Mouse (Mus musculus) kidney, embryonic 15.5 days (tissue): ENCODE measurements at regions not wholly inside any gene's neighbourhood (a gene's known extent, or its start where the extent isn't known, plus 50 kb on each side); places are given as distances from the start of the nearest gene placed in this dataset.

Experiments used
- ATAC-seq: fragments of 200-750 bp; cut with Nextera tagmentation; replicated peaks from 2 replicates; pipeline ENCODE4 v1.8.0; 2017; ENCODE audit warnings: moderate TSS enrichment; ENCODE audit not compliant: low FRiP score
- H3K27ac ChIP-seq: fragments of 300-500 bp; sonication (generic); 2 replicates; pipeline ENCODE4 v1.5.1; 2015; ENCODE audit warnings: mild to moderate bottlenecking, inconsistent platforms
- H3K27me3 ChIP-seq: fragments of 300-500 bp; sonication (generic); 2 replicates; pipeline ENCODE4 v1.6.1; 2015; ENCODE audit warnings: inconsistent platforms
- H3K36me3 ChIP-seq: fragments of 300-500 bp; sonication (generic); 2 replicates; pipeline ENCODE4 v1.6.1; 2015; ENCODE audit warnings: inconsistent platforms
- H3K4me1 ChIP-seq: fragments of 300-500 bp; sonication (generic); 2 replicates; pipeline ENCODE4 v1.6.1; 2015; ENCODE audit warnings: inconsistent platforms
- H3K4me2 ChIP-seq: fragments of 300-500 bp; sonication (generic); 2 replicates; pipeline ENCODE4 v1.6.1; 2015; ENCODE audit warnings: moderate library complexity, mild to moderate bottlenecking, inconsistent platforms
- H3K4me3 ChIP-seq: fragments of 300-500 bp; sonication (generic); replicated peaks from 2 replicates; pipeline ENCODE4 v1.5.1; 2015; ENCODE audit warnings: mild to moderate bottlenecking, inconsistent platforms
- H3K9ac ChIP-seq: fragments of 300-500 bp; sonication (generic); 2 replicates; pipeline ENCODE4 v1.6.1; 2015; ENCODE audit warnings: mild to moderate bottlenecking, inconsistent platforms
- H3K9me3 ChIP-seq: fragments of 300-500 bp; sonication (generic); replicated peaks from 2 replicates; pipeline ENCODE4 v1.6.1; 2016; ENCODE audit warnings: inconsistent platforms
- WGBS: fragments of 180-500 bp; shearing (Covaris S2); methylation state at CpG from one replicate; pipeline ENCODE4 v1.1.7; 2015; ENCODE audit warnings: mixed read lengths; 5-methylcytosine and 5-hydroxymethylcytosine counted together

- ATAC-seq, result no peak
- H3K4me3 ChIP-seq, result no peak overlapping the region
- no peaks in the 10 kb centered on the region for H3K36me3 ChIP-seq
- no peaks in the 10 kb centered on the region for H3K27me3 ChIP-seq
- H3K9me3 ChIP-seq, result no peaks in the 10 kb centered on the region
- WGBS, result 71% methylated on average over 2 of the region's 2 CpGs
- H3K4me1 ChIP-seq, result peaks cover 11% of the 10 kb centered on the region
- no peak overlapping the region for H3K9ac ChIP-seq
- no peak overlapping the region for H3K4me2 ChIP-seq
- H3K27ac ChIP-seq, result no peak overlapping the region
Measured at GRCm38 (mm10) chr6:31319431-31319830, 79.1 kb upstream of the Mkln1 start.

- WGBS, result 58% methylated on average over 3 of the region's 3 CpGs
- no peaks in the 10 kb centered on the region for H3K36me3 ChIP-seq
- H3K4me2 ChIP-seq, result no peak overlapping the region
- H3K27ac ChIP-seq, result no peak overlapping the region
- no peaks in the 10 kb centered on the region for H3K9me3 ChIP-seq
- no peak overlapping the region for H3K4me3 ChIP-seq
- ATAC-seq, result no peak
- peaks cover 11% of the 10 kb centered on the region for H3K4me1 ChIP-seq
- no peak overlapping the region for H3K9ac ChIP-seq
- H3K27me3 ChIP-seq, result no peaks in the 10 kb centered on the region
Measured at GRCm38 (mm10) chr6:31320141-31320830, 78.2 kb upstream of the Mkln1 start.

- Histone ChIP-seq H3K27ac (no peak overlapping the region), H3K9ac (no peak overlapping the region), H3K9me3 (no peaks in the 10 kb centered on the region), H3K4me2 (no peak overlapping the region), H3K27me3 (no peaks in the 10 kb centered on the region), H3K4me3 (no peak overlapping the region), H3K4me1 (peaks cover 11% of the 10 kb centered on the region), H3K36me3 (no peaks in the 10 kb centered on the region)
- ATAC-seq, result no peak
- 69% methylated on average over 7 of the region's 7 CpGs for WGBS
Measured at GRCm38 (mm10) chr6:31321066-31321846, 77.3 kb upstream of the Mkln1 start.

GRCm38 (mm10) chr6:31321902-31322301, 76.6 kb upstream of the Mkln1 start:
- Histone ChIP-seq H3K4me2 (no peak overlapping the region), H3K9me3 (no peaks in the 10 kb centered on the region), H3K4me3 (no peak overlapping the region), H3K27ac (no peak overlapping the region), H3K9ac (no peak overlapping the region), H3K4me1 (peaks cover 11% of the 10 kb centered on the region), H3K27me3 (no peaks in the 10 kb centered on the region), H3K36me3 (no peaks in the 10 kb centered on the region)
- no peak for ATAC-seq
- WGBS, result 58% methylated on average over 10 of the region's 10 CpGs

- Histone ChIP-seq H3K4me2 (no peak overlapping the region), H3K9ac (no peak overlapping the region), H3K4me3 (no peak overlapping the region), H3K27me3 (no peaks in the 10 kb centered on the region), H3K9me3 (no peaks in the 10 kb centered on the region), H3K36me3 (no peaks in the 10 kb centered on the region), H3K4me1 (peaks cover 4% of the 10 kb centered on the region), H3K27ac (no peak overlapping the region)
- 76% methylated on average over 9 of the region's 9 CpGs for WGBS
- no peak for ATAC-seq
Measured at GRCm38 (mm10) chr6:31323228-31324190, 75.0 kb upstream of the Mkln1 start.

GRCm38 (mm10) chr6:31324717-31325116, 73.8 kb upstream of the Mkln1 start:
- H3K36me3 ChIP-seq, result no peaks in the 10 kb centered on the region

GRCm38 (mm10) chr6:31325621-31326020, 72.9 kb upstream of the Mkln1 start:
- Histone ChIP-seq H3K4me1 (no peaks in the 10 kb centered on the region), H3K9me3 (no peaks in the 10 kb centered on the region), H3K36me3 (no peaks in the 10 kb centered on the region), H3K27ac (no peak overlapping the region), H3K9ac (no peak overlapping the region), H3K4me2 (no peak overlapping the region), H3K27me3 (no peaks in the 10 kb centered on the region), H3K4me3 (no peak overlapping the region)
- 56% methylated on average over 1 of the region's 1 CpGs for WGBS
- no peak for ATAC-seq

More at GRCm38 (mm10) chr6:31324717-31325116, 73.8 kb upstream of the Mkln1 start:
- Histone ChIP-seq H3K27me3 (no peaks in the 10 kb centered on the region), H3K9ac (no peak overlapping the region), H3K4me2 (no peak overlapping the region), H3K9me3 (no peaks in the 10 kb centered on the region), H3K4me3 (no peak overlapping the region), H3K4me1 (no peaks in the 10 kb centered on the region), H3K27ac (no peak overlapping the region)
- no peak for ATAC-seq
- 60% methylated on average over 6 of the region's 6 CpGs for WGBS

GRCm38 (mm10) chr6:31330327-31330726, 68.2 kb upstream of the Mkln1 start:
- Histone ChIP-seq H3K9me3 (no peaks in the 10 kb centered on the region), H3K27ac (no peak overlapping the region), H3K4me3 (no peak overlapping the region), H3K4me1 (no peaks in the 10 kb centered on the region), H3K4me2 (no peak overlapping the region), H3K27me3 (no peaks in the 10 kb centered on the region), H3K9ac (no peak overlapping the region), H3K36me3 (no peaks in the 10 kb centered on the region)
- WGBS, result 78% methylated on average over 7 of the region's 7 CpGs
- ATAC-seq, result no peak

GRCm38 (mm10) chr6:31330868-31331267, 67.7 kb upstream of the Mkln1 start:
- no peak overlapping the region for H3K9ac ChIP-seq
- H3K4me1 ChIP-seq, result no peaks in the 10 kb centered on the region
- H3K27me3 ChIP-seq, result no peaks in the 10 kb centered on the region
- no peak overlapping the region for H3K4me2 ChIP-seq
- 91% methylated on average over 3 of the region's 3 CpGs for WGBS
- no peaks in the 10 kb centered on the region for H3K36me3 ChIP-seq
- no peak for ATAC-seq
- no peak overlapping the region for H3K4me3 ChIP-seq
- H3K9me3 ChIP-seq, result no peaks in the 10 kb centered on the region
- H3K27ac ChIP-seq, result no peak overlapping the region

- H3K9me3 ChIP-seq, result no peaks in the 10 kb centered on the region
- H3K36me3 ChIP-seq, result no peaks in the 10 kb centered on the region
- H3K9ac ChIP-seq, result no peak overlapping the region
- H3K27ac ChIP-seq, result no peak overlapping the region
- WGBS, result 79% methylated on average over 6 of the region's 6 CpGs
- H3K4me1 ChIP-seq, result no peaks in the 10 kb centered on the region
- no peaks in the 10 kb centered on the region for H3K27me3 ChIP-seq
- H3K4me2 ChIP-seq, result no peak overlapping the region
- H3K4me3 ChIP-seq, result no peak overlapping the region
- no peak for ATAC-seq
Measured at GRCm38 (mm10) chr6:31332254-31332653, 66.3 kb upstream of the Mkln1 start.

GRCm38 (mm10) chr6:31332714-31333113, 65.8 kb upstream of the Mkln1 start:
- Histone ChIP-seq H3K36me3 (no peaks in the 10 kb centered on the region), H3K9me3 (no peaks in the 10 kb centered on the region), H3K27me3 (no peaks in the 10 kb centered on the region), H3K4me3 (no peak overlapping the region), H3K9ac (no peak overlapping the region), H3K4me1 (no peaks in the 10 kb centered on the region), H3K4me2 (no peak overlapping the region), H3K27ac (no peak overlapping the region)
- no peak for ATAC-seq
- whole genome bisulfite sequencing, result 79% methylated on average over 4 of the region's 4 CpGs
